Mouse (Mus musculus): ENCODE measurements around the gene Abhd12b.

GRCm38 (mm10) chr12:70108104-70108503 is 45.8 kb upstream of the Abhd12b start:
- TF ChIP-seq CTCF (IDR thresholded peaks at IDR 0.05; ENCODE audit: borderline replicate concordance, insufficient read depth, low read depth, low read length) (no peak), POLR2A (IDR thresholded peaks at IDR 0.05; ENCODE audit: borderline replicate concordance, insufficient read depth, low read length) (no peak)
